Mouse (Mus musculus) CD8-positive naive resting alpha-beta T cell, adult 2 months (primary cell): Measurements from ENCODE around the gene Lep.

Experiments used
- DNase-seq, 2 experiments: peaks; one replicate each; pipeline ENCODE4 v3.0.0; 2022; ENCODE audit warnings: low read depth in 2 of 2, low spot score in 2 of 2

Lep gene

GRCm38 (mm10) chr6:29040266-29040665, 19.8 kb upstream of the Lep start:
- no peak for DNase-seq

GRCm38 (mm10) chr6:29044029-29044428, 16.0 kb upstream of the Lep start:
- no peak for DNase-seq

- DNase-seq, result no peak
Measured at GRCm38 (mm10) chr6:29049926-29050325, 10.1 kb upstream of the Lep start.

GRCm38 (mm10) chr6:29052188-29052587, 7.8 kb upstream of the Lep start:
- DNase-seq, result no peak

DNA sequence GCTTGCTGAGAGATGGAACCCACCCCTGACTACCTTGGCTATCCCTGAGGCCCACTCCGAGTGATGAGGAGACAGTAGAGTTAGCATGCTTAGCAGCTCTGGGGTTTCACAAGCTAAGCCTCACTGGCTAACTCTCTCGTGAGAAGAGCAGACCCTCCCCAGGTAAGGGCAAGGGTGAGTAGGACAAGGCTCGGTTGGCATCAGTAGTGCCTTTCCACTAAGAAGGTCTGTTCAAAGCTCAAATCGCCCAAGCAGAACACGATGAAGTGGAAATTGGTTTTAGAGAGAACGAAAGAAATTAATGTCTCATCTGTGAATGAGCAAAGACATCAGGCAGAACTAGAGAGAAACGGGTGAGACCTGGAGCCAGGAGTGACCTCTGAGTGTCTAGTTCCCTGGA, 6.8 kb upstream of the Lep start:
- no peak for DNase-seq

DNA sequence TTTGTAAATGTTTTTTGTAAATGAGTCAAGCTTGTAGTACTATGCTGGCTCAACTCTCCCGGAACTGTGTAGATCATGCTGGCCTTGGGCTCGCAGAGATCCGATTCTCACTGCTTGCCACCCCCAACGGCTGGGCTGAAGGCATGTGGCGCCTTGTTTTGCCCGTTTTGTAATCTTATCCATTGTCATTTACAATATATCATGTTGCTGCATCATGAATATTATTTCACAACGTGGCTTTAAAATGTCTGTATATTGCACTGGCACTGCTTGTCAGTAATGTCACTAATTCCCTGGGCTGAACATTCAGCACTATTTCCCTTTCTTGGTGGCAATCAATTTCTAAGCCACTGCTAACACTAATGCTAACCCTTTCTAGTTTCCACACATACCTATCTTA, 3.6 kb upstream of the Lep start:
- no peak for DNase-seq

GRCm38 (mm10) chr6:29066389-29066790, 6.4 kb downstream of the Lep start:
- no peak for DNase-seq

DNA sequence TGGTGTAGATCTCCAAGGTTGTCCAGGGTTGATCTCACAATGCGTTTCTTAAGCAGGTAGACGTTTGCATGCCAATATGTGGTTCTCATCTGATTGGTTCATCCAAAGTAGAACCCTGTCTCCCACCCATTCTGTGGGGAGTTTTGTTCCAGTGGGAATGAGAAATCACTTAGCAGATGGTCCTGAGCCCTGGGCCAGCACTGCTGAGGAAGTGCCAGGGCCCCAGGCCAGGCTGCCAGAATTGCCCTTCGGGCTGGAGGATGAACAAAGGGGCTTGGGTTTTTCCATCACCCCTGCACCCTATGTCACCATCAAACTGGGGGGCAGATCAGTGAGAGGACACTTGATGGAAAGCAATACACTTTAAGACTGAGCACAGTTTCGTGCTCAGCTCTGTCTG, 12.2 kb downstream of the Lep start:
- DNase-seq, result no peak

GRCm38 (mm10) chr6:29073462-29074132, 13.6 kb downstream of the Lep start:
- DNase-seq, result no peak

DNA sequence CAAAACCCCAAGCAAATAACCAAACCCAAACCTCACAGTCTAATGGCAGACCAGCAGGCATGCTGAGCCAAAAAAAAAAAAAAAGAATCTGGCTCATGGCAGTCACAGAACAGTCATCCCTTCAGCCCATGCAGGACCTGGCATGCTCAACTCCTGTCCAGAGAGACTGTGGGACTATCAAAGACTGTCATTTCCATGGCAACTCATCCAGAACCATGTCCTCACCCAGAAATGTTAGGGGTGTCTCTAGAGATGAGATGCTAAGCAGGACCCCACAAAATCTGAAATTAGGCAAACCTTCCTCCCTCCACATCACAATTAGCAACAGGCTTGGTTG, 14.1 kb downstream of the Lep start:
- no peak for DNase-seq

DNA sequence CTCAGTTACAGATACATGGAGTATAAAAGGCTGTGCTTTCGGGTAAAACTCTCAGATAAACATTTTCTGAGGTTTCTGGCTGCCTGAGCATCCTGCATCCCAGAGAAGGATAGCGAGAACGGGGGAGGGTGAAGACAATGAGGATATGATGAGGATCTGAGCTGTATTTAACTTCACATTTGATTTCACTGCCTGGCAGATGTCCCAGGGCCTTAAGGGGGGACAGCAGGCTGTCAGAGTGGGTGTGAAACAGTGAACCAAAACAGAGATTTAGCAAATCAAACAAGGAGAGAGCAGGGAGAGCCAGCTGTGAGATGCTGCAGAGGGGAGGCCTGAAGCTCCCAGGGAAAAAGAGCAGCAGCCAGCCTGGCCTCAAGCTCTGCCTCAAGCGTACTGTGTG, 19.3 kb downstream of the Lep start:
- DNase-seq, result no peak

- DNase-seq, result no peak
Measured at GRCm38 (mm10) chr6:29081826-29082363, 21.9 kb downstream of the Lep start.

GRCm38 (mm10) chr6:29082776-29083354, 22.8 kb downstream of the Lep start:
- DNase-seq, result no peak

DNA sequence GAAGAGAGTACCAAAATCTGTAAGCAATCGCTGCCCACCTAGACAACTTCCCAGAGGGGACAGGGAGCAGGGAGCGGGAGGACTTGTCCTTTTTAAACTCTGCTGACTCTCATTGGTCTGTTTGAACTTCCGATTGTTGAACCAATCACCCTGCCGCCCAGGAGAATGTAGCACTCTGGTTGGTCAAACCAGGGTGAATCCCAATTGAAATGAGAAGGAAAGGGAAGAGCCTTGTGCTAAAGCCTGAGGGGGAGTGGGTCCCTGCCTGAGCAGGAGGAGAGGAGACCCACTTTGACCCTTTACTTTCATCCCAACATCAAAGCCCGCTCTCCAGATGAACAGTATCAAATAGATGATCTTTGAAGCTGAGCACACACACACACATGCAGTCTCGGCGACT, 24.4 kb downstream of the Lep start:
- DNase-seq, result no peak

- DNase-seq, result no peak
Measured at GRCm38 (mm10) chr6:29087921-29088709, 28.1 kb downstream of the Lep start.

DNA sequence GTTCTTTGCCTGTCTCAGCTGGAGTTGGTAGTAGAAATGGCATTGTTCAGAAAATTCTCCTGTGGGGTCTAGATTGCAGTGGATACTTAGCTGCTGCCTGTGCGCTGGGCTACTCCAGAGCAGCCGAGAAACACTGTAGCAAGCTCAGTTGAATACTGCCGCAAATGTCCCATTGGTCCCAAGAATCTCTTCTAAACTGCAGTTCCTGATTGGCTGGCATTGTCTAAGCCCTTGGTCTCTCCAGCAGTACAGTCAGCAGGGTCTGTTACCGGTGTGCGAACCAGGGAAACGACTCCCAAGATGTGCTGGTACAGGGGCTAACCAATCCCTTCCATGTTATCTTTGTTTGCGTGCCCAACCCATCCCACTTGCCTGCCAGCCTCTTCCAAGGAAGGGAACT, 32.2 kb downstream of the Lep start:
- DNase-seq, result no peak

DNA sequence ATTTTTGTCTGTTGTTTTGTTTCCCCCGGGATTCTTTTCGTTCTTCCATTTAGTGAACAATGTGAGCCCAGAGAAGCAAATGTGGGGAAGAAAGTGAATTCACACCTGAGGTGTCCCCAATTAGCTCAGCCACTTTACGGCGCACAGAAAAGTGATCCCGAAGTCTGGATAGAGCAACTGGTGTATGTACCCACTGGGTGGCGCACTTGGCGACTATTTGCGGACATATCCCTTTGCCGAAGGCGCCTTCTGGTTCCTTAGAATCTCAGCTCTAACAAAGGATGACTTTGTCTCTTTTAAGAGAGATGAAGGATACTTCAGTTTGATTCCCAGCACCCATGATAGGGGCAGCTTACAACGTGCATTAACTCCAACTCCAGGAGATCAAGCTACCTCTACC, 32.9 kb downstream of the Lep start:
- DNase-seq, result no peak

DNA sequence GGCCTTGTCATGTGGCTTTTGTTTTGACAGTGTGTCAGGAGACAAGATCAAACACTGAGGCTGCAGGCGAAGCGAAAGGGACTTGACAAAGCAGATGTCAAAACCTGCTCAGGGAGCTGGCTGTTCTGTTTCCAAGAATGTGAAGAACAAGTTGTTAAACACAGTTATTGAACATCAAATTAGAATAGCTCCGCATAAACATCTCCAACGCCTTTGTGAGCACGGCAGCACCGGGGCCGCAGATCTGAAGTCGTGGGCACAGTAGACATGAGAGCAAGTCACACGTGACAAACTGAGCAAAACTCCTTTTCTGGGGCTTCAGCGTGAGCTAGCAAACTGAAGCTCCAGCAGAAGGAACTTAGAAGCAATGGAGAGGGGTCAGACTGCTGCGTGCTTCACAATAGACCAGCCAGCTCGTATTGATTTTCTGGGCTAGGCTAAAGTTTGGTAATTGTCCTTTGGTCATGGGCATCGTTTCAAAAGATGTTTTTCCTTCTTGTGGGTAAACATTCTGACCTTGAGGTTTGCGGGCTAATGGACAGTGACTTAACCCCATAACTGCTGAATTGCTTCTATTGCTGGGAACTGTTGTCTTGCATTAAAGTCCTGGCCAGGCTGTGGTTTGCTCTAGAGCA, 39.6 kb downstream of the Lep start:
- no peak for DNase-seq

GRCm38 (mm10) chr6:29100423-29100822, 40.4 kb downstream of the Lep start:
- DNase-seq, result no peak

- DNase-seq, result no peak
Measured at GRCm38 (mm10) chr6:29101248-29101864, 41.3 kb downstream of the Lep start.

DNA sequence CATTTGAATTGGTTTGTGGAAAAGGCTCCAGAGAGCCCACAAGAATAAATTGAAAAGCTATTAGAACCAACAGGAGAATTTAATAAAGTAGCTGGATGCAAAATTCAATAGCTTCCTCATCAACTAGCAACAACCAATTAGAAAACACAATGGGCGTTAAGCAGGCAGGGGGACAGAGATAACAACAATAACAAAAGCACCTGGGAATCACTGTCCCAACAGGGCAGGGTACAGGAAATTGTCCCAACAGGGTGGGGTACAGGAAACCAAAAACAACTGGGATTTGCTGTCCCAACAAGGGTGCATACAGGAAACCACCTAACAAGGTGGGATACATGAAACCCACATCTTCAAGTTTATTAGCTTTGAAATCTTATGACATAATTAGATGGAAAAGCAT, 48.4 kb downstream of the Lep start:
- no peak for DNase-seq
